Mouse (Mus musculus): ENCODE results near the gene Tmem98. TPM values are rescaled to one million over a fixed set of nuclear protein-coding genes. Genes with fewer than 3 reads are reported as not detected.

The Tmem98 gene
- polyA plus RNA-seq, 1 experiment from 2014 or later = 151 TPM

Other genes with a start within 250 kb of the Tmem98 start
- gene Myo1d, start 30.1 kb upstream of the Tmem98 start, polyA plus RNA-seq (2016; fragmentation: Nextera tagmentation; extraction: Ambion mirVana) = 7.3 and 8.1 TPM in 2 replicates
- not detected in 2 replicates for gene Spaca3, start 48.2 kb downstream of the Tmem98 start, polyA plus RNA-seq (2016; fragmentation: Nextera tagmentation; extraction: Ambion mirVana)

All from heart, embryonic 10.5 days (tissue).